Mouse (Mus musculus): ENCODE data around the gene Cyp2g1.
A peak's percentile ranks its signal among the peaks of the same experiment; 100 is the strongest.
"Not testable (repeated sequence)": the region's sequence is repeated elsewhere in the genome, so short reads cannot be mapped to it uniquely, and the experiment has no call there.

Gene Cyp2g1

GRCm38 (mm10) chr7:26808592-26808991 is at the start of gene Cyp2g1:
Gene Cyp2g1, plus strand, starts transcription at chr7:26808892.
- no peak for DNase-seq

DNA sequence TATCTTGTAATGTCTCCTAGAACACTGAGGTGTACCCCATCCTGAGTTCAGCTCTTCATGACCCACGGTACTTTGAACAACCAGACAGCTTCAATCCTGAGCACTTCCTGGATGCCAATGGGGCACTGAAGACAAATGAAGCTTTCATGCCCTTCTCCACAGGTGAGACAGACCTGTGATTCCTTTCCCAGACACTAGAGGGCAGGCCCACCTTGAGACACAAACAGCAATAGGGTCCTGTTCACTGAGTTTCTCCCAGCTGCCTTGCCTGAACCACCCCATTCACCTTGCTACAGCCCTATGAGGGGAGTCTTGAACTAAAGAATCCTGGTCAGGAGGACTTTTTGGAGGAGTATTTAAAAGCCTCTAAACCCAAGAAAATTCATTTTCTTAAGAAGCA is 41.6 kb upstream of the Cyp2g1 start:
- peak; percentile 35 for DNase-seq

GRCm38 (mm10) chr7:26769881-26770470 is 38.7 kb upstream of the Cyp2g1 start:
- DNase-seq, result no peak

DNA sequence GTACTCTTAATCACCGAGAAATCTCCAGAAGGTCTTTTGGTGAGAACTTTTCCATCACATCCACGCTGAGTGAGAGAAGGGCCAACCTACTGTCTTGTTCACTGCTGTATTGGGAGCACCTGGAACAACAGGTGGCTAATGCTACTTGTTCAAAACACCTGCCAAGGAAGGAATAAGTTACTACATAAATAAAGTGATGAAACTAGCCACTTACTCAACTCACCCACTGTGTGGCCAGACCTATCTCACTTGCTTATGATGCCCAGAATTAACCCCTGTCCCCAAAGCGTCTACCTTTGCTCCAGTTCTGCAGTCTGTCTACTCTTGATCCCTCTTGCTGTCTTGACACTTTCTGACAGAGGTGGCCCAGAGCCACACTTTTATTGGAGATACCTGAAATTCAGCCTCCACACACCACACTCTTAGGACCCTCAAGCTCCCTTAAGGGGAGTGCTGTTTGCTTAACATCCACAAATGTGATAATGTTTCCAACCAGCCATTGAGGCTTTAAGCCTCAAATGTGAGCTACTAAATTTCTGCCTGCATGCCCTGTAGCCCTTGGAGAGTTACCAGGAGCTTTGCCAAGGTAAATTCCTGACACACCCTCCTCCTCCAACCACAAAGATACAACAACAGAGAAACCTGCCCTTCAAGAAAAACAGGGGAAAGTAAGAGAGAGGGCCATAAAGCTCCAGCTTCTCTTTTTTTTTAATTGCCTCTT is 35.7 kb upstream of the Cyp2g1 start:
- peak; percentile 20 for DNase-seq

- DNase-seq, result peak; percentile 15
Measured at GRCm38 (mm10) chr7:26775866-26776265, 32.8 kb upstream of the Cyp2g1 start.

DNA sequence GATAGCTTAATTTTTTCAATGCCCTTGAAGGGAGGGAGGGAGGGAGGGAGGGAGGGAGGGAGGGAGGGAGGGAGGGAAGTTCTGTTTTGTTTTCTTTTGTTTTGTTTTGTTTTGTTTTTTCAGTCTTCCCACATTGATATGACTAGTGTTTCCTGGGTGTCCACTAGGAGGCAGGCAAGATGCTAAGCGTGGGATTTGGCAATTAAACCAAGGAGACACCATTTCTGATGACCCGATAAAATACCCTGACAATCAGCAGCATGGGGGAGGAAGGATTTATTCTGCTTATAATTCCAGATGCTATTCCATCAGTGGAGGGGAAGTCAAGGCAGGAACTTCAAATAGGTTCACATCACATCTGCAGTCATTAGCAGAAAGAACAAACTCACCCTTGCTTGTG is 30.9 kb upstream of the Cyp2g1 start:
- DNase-seq, result no peak

DNA sequence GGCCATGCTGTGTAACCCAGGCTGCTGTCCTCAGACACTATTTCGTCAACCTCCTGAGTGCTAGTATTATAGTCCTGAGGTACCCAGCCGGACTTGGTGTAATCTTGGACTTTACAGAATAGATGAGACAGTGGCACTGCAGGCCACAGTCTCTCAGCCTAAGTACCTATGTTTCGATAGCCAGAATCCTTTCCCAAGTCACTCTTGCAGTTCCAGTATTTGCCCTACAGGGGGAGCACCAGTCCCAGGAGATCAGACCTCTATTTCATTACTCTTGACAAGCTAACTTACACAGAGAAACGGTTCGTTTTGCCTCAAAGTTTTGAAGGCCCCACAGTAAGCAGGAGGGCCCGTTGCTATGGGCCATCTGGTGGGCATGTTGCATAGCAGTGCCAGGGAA is 30.2 kb upstream of the Cyp2g1 start:
- DNase-seq, result peak; percentile 58

- no peak for DNase-seq
Measured at GRCm38 (mm10) chr7:26779799-26780416, 28.8 kb upstream of the Cyp2g1 start.

GRCm38 (mm10) chr7:26780510-26780909 is 28.2 kb upstream of the Cyp2g1 start:
- DNase-seq, result no peak

DNA sequence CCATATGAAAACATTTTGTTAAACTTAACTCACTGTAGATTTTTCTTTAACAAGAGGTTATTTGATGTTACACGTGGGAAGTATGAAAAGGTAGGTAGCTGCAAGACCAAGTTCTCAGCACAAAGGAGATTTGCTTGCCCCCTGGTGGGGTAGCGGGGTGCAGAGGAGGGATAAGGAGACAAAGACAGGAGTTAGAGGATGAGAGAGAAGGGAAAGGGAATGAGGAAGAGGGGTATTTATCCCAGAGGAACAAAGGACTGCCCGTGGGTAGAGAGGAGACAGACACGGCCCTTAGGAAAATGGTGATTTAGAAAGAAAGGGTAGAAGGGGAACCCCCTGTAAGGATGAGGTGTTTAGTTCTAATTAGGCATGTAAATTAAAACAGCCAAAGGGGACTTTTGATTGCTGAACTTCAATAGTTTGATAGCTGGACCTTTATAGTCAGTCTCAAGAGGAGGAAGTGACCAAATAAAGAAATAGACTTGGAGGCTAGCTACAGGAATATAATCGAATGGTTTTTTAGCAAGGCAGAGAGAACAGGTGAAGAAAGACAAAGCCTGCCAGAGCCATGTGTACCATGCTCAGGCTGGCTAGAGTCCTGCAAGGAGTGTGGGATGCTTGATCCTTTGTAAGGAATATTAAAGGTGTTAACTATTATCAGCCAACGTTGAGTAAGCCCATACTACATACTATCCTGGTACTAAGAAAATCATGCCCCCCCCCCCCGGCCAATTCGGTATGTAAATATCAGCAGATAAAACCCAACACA is 27.5 kb upstream of the Cyp2g1 start:
- no peak for DNase-seq

DNA sequence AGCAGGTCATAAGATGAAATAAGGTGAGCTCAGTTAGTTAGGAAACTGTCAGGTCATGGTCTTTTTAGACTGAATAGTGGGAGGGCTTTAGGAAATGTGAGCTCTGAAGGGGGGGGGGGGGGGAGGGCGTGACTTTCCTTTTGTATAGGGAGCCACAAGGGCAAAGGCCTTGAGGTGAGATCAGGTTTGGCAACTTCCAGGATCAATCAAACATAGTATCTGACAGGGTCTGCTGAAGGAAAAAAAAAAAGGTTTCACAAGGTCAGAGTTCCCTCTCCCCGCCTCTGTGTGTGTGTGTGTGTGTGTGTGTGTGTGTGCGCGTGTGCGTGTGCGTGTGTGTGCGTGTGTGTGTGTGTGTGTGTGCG is 26.9 kb upstream of the Cyp2g1 start:
- DNase-seq, result no peak

- DNase-seq, result peak; percentile 12
Measured at GRCm38 (mm10) chr7:26783163-26783562, 25.5 kb upstream of the Cyp2g1 start.

DNA sequence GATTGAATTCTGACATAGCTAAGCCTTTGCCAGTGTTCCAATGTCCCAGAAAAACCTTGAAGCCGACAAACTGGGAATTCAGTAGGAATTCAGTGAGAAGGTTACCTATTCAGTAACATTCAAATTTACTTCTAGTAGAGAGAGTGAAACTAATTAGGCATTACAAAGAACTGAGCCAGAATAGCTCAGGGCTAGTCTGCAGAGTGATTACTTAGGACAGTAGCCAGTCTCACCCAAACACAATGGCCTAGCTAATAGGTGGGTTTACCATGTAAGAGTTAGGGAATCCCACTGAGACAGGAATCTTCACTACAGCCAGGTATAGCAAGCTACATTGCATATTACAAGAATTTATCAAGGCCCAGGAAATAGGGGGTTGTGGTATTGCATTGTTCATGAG is 22.7 kb upstream of the Cyp2g1 start:
- not testable (repeated sequence) for DNase-seq

GRCm38 (mm10) chr7:26789984-26790383 is 18.7 kb upstream of the Cyp2g1 start:
- no peak for DNase-seq

GRCm38 (mm10) chr7:26800104-26800503 is 8.6 kb upstream of the Cyp2g1 start:
- DNase-seq, result no peak

DNA sequence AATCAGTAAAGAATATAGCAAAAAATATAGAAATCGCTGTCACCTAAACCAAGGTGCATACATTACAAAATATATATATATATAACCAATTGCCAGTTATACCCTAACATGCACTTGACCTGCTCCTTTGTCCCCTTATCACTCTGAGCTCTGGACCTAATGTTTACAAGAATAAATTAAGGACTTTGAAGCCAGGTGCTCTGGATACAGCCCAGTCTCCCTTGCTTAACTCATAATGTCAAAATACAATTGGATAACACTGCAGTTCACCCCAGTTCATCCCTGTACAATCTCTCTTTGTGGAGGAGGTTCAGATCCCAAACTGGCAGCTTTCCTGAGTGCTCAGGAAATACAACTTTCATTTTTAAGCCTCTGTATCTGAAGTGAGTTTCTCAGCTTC is 7.7 kb upstream of the Cyp2g1 start:
- DNase-seq, result no peak

GRCm38 (mm10) chr7:26831556-26832292 is 23.0 kb downstream of the Cyp2g1 start:
- DNase-seq, result not testable (repeated sequence)

GRCm38 (mm10) chr7:26832668-26833067 is 24.0 kb downstream of the Cyp2g1 start:
- not testable (repeated sequence) for DNase-seq

DNA sequence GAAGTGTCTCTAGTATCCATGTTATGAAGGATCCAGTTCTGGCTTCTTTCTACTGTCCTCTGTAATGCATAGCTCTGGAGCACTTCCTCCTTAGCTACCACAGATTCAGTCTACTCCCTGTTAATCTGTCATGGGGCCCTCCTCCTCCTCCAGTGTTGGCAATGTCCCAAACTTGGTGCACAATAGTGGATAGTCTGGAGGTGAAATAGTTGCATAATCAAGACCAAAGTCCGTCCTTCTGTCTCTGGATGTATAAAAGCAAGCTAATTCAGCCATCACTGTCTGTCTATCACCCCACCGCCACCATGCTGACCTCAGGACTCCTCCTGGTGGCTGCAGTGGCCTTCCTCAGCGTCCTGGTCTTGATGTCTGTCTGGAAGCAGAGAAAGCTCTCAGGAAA is 26.4 kb downstream of the Cyp2g1 start, which contains the start of gene Cyp2a5:
Gene Cyp2a5 (plus strand): TSS at position 247 of the 400 bp plus-strand sequence.
- DNase-seq, result not testable (repeated sequence)

DNA sequence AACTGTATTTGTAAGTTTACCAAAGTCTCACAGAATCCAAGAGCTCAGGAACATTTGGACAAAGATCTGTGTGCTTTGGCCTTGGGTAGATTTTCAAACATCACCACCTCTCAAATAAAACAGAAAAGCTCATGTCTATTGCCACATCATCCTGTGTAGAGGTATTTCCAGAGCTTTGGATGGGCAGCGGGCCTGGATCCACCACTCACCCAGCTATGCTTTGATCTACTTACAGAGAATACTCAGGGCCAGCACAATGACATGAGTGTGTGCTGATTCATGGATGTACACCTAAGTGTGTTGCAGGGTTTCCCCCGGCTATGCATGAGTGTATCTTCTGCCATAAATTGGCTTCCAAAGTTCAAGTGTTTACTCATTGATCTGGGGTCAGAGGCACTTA is 34.7 kb downstream of the Cyp2g1 start:
- not testable (repeated sequence) for DNase-seq

DNA sequence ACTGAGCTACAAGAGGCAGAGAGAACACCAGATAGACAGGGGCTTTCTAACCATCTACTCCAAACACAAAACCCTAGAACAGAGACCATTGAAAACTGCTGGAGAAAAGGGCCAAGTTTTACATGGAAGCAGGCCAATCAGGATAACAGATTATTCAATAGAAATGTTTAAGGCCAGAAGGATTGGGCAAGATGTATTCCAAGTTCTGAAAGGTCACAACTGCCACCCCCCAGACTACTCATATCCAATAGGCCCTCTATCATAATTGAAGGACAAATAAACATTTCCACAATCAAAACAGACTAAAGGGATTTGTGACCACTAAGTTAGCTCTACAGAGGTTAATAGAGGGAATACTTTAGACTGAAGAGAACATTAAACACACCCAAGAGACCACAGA is 41.4 kb downstream of the Cyp2g1 start:
- not testable (repeated sequence) for DNase-seq
